Comparison of ENCODE assay signal across 16 mouse cellular contexts in the genomic region with DNA sequence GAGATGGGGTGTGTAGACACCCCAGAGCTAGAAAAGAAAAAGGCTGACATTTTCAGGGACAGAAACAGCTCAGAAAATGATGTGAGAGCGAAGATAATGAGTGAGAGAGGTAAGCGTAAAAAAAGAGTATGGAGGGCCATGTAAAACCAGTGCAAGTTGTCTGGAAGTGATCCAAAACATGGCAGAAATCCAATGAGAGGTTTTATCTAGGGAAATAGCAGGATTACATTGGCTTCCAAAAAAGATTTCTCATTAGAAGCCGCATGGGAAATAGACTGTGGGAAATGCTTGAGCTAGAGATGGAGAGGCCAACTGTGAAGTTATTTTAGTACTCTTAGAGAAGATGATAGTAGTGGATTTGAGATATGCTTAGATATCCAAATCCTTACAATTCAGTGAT.
"Had no signal": no experiment of that assay in that cellular context is flagged by ENCODE, and none has a peak within 500 bp of the region (broad histone marks: within the 10 kb centered on the region; RNA-seq: fewer than 3 reads in every experiment).

No protein-coding gene starts in this region.

- H3K27me3 ChIP-seq: limb, embryonic 12.5 days; liver, embryonic 13.5 days; neural tube, embryonic 13.5 days had no signal

- H3K27ac ChIP-seq: limb, embryonic 12.5 days; liver, embryonic 13.5 days; midbrain, embryonic 10.5 days; neural tube, embryonic 13.5 days had no signal

- H3K9me3 ChIP-seq: liver, embryonic 13.5 days; neural tube, embryonic 13.5 days had no signal

- H3K9ac ChIP-seq: limb, embryonic 12.5 days; liver, embryonic 13.5 days; neural tube, embryonic 13.5 days had no signal

- ATAC-seq: lung, postnatal 0 days; midbrain, embryonic 16.5 days had no signal

- H3K4me2 ChIP-seq: limb, embryonic 12.5 days; liver, embryonic 13.5 days; neural tube, embryonic 13.5 days had no signal

- DNase-seq: kidney, postnatal 25 days; layer of hippocampus, adult 9-11 months; liver; liver, embryonic 13.5 days; lung, adult 18-20 months; lung, postnatal 4 days; retina, postnatal 1 day; right cerebral cortex, postnatal 4 days; spleen, adult 18-20 months; thymus, adult 18-20 months; thymus, postnatal 14 days had no signal

- H3K4me3 ChIP-seq: limb, embryonic 12.5 days; liver, embryonic 13.5 days; midbrain, embryonic 10.5 days; neural tube, embryonic 13.5 days had no signal
